Mouse (Mus musculus) ES-CJ7 (cell line): ENCODE measurements around the gene Tubb2a.

Experiments used
- DNase-seq: peaks from one replicate; pipeline ENCODE4 v3.0.0; 2011; ENCODE audit warnings: low read depth, low spot score

Gene Tubb2a

DNA sequence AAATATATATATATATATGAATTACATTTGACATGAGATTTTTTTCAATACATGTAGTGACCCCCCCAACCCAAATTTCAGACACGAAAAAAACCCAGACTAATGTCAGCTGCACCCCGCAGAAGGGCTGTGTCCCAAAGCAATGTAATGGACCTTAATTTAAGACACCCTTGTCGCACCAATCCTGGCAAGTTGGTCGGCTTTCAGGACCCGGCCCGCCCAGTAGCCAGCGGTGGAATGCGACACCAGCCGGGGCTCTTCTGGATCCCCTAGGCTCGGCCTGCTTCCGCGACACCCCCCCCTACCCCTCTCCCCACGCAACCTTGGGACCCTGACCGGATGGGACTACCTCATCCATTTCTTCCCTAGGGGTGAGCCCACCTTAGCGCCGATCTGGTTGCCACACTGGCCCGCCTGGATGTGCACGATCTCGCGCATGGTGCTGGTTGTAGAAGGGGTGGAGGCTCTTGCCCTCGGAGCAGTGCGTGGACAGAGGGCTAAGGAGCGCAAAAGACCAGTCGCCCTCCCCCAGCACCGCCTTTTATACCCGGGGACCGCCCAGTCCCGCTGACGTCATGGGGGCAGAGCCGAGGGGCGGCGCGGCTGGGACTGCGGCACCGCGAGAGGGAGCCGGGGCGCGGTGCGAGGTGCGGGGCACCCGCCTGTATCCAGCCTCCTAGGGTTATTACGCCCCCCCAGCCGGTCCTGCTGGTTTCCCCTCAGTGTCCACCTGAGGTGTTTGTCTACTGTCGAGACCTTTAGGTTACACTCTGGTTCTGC, at the start of gene Tubb2a:
Tubb2a (minus strand) TSS at position 516 of the 780 bp plus-strand sequence.
- DNase-seq = peak; percentile 79

DNA sequence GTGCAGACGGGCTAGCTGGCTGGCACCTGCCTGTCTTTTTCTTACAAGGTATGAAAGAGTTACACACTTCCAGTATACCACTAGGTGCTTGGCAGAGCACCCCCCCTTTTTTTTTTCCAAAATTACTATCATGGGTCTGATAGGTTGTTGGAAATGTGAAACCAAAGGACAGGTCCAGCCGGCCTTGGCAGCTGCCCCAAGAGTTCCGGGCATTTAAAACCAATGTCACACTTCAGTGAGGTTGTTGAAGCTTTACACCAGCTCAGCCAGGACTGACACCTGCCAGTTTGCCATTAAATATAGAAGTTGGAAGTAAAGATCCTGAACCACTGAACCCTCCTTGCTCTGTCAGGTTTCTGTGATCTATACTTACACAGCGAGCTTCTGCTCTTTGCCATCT, 47.9 kb upstream of the Tubb2a start:
- DNase-seq = no peak

DNA sequence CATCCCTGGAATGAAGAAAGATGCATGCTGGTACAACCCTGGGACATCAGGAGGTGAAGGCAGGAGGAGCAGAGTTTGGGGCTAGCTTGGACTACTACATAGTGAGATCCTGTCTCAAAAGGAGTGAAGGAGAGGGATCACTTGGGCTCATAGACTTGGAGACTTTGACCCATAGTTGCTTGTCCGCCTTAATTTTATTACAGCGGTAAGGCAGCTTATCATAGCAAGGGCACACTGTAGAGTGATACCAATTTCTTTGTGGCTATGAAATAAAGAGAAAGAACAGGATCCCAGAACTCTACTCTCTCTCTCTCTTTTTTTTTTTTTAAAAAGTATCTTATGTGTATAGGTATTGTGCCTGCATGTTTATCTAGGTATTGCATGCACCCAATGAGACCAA, 42.7 kb upstream of the Tubb2a start:
- DNase-seq = no peak

DNA sequence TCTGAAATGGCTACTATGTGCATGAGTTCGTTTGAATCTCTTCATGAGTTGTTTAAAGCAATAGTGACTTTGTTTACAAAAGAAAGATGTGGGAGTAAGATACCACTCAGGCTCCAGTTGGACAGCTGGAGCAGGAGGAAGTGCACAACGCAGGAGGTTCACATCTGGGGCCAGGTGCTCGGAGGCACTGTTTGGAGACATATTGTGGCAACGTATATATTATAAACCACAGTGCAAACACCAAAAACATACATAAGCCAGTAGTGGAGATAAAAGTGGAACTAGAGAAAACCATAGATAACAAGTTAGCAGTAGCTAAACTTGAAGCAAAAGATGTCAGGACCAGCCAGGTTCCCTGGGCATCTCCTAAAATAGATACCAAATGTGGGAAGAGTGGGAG, 41.6 kb upstream of the Tubb2a start:
- no peak for DNase-seq

DNA sequence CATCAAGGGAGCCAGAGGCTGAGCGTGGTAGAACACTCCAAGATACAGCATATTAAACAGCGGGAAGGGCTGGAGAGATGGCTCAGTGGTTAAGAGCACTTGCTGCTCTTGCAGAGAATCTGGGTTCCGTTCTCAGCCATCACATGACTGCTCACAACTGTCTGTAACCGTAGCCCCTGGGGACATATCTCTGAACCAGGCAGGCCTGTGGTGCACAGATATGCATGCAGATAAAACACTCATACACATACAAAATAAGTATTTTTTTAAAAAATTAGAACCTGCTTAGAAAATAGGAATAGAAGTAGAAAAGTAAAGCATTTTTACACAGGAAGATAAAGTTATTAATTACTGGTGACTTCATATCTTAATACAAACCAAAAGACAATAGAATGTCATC, 41.0 kb upstream of the Tubb2a start:
- DNase-seq = no peak

DNA sequence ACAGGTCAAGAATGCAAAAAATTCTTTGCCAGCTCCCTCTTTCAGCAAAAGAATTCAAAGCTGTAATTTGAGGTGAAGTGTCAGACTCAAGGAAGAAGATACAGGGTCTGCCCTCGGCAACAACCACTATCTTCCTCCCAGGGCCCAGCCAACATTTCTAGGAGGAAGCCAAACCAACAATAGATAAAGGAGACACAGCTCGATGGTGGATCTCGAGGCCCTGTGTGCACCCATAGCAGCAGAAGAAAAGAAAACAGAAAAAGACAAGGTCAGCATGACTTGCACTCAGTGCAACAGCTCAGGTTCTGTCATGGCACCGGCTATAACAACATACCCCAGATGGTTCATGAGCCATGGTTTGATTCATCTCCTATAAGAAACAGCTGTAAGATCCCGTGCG, 38.7 kb upstream of the Tubb2a start:
- DNase-seq = no peak

DNA sequence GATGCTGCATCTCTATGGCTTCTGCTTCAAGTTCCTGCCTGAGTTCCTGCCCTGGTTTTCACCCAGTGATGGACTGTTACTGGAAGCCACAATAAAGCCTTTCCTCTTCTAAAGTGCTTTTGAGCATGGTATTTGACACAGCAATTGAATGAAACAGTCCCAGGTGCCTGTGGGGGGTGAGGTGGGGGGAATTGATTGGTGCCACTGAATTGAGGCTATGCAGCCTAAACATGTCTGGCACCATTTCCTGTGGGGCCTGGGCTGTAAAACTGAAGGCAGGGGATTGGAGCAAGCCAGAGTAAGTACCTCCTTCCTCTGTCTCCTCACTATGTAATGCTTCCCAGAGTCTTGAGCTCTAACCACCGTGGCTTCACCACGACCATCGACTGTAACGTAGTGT, 36.8 kb upstream of the Tubb2a start:
- no peak for DNase-seq

DNA sequence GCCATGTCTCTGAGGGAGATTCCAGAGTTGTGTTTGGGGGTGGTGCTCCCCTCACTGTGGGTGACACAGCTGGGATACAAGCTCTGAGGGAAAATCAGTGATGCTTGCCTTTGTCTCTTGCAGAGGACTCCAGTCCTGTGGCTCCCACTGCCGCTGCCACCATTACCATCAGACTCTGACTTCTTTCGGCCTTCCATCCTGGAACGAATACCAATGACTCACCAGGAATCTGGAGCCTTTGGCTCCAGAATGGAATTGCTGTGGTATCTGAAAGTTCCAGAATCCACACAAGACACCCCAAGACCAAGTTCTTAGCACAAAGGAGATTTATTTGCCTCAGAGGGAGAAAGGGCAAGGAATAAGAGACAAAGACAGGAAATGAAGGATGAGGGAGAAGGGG, 35.3 kb upstream of the Tubb2a start:
- DNase-seq = no peak

DNA sequence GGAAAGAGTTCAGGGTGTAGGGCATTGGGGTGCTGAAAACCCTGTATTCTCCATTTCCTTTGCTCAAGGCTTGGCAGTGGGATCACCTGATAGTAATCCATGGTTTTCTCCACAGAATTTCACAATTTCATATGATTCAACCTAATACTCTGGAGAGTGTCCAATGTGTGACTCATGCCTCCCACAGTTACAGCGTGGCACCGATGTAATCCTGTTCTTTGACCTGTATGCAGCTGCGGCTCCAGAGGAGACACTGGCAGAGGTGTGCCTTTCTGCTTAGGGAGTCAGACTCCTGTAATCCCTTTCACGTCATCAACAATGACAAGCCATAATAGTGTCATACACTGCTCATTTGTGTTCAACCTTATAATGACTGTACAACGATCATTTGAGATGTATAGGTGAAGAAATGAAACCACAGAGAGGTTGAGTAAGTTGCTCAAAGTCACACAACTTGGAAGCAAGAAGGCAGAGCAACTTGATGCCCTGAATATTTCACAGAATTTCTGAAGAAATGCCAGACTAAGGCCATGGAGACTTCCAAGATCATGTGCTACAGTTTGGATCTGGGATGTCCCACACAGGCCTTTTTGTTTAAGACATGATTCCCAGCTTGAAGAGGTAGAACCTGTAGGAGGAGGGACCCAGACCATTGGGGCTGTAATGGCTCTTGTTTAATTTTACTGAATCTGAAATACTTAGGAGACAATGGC, 34.7 kb upstream of the Tubb2a start:
- DNase-seq = no peak

DNA sequence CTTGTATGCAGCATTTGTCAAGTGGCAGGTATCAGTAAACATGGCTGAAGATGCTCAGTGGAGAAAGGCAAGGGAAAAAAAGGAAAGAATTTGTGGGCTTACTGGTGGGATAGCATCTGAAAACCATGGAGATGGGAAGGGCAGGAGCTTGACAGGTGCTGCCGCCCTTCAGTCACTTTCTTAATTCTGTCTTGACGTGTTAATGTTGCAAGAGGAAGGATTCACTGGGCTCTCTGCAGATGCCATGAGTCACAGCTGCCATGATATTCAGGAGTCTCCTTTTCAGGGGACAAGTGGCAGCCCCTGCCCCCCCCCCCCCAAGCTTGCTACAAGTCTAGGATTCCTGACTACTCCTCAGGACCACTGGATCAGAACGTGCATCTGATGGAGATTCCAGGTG, 34.1 kb upstream of the Tubb2a start:
- DNase-seq = no peak

DNA sequence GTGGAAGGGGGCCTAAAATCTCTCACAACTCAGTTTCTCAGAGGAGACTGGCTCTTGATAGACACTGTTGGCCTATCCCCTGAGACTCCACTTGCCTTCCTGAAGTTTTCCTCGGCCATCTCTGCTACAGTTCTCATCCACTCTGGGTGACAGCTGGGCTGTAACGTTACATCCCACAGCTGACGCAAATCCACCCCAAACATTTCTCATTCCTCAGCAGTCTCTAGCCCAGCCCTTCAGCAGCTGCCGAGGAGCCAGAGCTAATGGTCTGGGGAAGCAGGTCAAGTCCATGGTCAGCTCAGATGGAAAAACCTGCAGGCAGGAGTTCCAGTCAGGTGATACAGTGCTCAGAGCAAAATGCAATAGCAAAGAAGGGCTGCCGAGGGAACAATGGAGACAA, 33.2 kb upstream of the Tubb2a start:
- DNase-seq = no peak

DNA sequence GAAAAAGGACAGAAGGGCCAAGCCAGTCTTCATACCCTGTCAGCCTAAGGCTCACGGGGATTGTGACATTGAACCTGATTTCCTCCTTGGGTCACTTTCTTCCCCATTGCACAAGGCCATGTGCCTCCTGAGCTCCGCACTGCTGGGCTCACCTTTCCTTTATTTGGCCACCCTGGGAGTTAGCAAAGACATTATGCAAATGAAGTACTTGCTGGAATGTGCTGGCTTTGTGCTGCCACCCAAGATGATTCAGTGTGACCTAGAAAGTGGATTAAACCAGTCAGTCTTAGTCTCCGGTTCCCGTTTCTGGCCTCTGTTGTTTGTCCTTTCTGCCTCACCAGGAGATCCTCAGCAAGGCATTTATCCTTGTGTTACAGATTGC, 31.9 kb upstream of the Tubb2a start:
- peak; percentile 98 for DNase-seq

DNA sequence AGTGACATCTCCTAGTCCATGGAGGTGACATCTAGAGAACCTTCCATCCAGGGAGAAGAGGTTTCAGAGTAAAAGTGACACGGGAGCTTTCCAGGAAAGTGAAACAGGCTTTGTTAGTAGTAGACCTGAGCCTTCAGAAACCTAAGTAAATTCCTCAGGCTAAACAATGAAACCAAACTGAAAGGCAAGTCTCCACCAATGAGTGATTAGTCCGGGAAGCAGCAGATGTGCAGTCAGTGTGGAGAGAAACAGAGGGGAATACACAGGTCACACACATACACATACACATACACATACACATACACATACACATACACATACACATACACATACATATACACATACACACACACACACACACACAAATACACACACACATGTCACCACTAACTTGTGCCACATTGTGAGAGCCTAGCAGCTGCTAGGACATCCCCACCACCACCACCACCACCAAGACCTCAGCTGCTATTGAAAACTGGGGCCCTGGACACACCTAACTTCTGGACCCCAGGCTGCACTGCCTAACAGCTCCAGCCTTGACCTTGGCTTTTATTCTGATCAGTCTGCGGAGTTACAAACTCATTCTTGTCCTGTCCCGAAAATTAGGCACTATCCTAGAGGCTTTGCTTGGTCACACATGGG, 31.3 kb upstream of the Tubb2a start:
- DNase-seq = peak; percentile 33

DNA sequence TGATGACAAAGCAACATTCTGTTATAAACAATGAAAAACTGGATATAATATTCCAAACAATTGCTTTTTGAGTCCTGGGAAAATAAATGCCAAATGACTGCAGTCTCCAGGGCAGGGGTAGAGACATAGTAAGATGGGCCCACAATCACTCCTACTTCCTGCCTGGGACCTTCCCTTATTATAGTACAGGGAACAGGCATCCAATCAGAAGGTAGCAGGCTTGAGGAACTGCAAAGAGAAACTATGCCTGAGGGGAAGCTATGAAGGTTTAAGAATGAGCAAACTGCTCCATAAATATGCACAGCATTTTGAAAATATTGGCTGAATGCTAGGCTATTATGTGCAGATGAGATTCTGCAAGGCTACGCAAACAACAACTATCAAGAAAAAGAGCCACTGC, 29.2 kb upstream of the Tubb2a start:
- DNase-seq = no peak

DNA sequence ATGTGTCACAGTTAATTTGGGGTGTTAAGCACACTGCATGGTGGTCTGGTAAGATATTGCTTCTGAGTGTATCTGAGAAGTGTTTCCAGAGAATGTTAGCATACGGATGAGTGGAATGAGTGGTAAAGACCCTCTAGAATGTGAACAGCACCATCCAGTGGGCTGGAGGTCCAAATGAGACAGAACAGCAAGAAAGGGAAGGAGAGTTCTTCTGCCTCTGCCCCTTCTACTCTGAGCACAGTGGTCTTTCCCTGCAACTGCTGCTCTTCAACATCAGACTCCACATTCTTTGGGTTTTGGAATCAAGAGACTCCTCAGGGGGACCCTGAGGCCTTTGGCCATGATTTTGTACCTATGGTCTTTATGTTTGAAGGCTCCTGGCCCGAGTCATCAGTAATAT, 28.4 kb upstream of the Tubb2a start:
- peak; percentile 74 for DNase-seq

DNA sequence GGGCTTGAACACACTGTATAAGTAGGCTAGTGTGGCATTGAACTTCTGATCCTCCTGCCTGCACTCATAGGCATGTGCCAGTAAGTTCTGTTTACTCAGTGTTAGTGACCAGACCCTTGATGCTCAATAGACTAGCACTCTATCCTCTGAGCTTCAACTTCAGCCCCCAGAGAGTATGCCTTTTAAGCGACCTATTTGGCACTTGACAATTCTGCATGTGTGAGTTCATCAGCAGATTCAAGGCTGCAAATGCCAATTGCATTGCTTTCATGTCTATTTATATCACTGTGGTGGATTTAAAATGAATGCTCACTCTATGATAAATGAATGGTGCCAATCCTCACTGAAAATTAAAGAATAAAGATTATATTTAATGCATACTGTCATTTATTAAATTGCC, 27.6 kb upstream of the Tubb2a start:
- no peak for DNase-seq

DNA sequence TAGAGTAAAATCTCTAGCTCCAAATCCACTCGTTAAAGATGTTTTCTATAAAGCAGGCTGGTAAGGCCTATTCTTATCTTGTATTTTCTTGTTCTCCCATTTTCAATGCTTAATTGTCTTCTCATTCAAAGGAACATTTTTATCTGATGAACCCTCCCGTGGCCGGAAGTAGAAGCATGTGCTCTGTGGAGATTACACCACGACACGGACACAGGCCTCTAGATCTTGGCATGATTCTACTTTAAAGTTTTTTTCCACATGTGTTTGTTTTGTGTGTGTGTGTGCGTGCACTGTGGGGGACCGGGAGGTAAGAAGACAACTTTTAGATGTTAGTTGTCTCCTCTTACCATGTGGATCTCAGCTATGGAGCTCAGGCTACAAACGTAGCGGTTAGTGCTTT, 24.1 kb upstream of the Tubb2a start:
- DNase-seq = no peak

DNA sequence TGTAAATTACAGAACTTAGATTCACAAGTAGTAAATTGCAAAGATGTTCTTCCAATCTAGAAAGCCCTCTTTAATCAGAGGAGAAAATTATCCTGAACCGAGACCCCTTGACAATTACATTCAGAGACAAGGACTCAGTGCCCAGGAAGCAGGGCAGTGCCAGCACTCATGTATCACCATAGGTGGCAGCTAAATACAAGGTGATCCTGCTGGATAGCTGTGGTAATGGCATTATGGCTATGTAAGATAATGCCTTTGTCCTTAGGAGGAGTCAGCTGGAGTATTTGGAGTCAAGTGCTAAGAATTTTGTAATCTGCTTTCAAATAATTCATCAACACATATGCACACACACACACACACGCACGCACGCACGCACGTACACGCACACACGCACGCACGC, 23.4 kb upstream of the Tubb2a start:
- no peak for DNase-seq

DNA sequence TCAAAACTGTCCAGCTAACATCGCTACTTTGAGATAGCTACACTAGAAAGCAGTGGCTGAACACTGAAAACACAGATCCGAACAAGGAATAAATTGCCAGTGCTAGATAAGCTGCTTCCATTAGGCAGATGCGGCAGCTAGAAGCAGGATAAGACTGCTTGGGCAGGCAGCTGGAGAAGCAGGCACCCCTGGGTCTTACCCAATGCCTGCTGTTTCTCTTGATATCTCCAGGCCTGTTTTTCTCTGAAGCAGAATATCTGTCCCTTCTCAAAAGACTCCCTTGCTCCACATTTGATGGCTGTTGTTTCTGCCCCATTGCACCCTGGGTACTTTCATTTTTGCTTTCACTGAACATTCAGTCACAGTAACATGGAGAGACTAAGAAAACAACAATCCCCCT, 22.9 kb upstream of the Tubb2a start:
- DNase-seq = no peak

DNA sequence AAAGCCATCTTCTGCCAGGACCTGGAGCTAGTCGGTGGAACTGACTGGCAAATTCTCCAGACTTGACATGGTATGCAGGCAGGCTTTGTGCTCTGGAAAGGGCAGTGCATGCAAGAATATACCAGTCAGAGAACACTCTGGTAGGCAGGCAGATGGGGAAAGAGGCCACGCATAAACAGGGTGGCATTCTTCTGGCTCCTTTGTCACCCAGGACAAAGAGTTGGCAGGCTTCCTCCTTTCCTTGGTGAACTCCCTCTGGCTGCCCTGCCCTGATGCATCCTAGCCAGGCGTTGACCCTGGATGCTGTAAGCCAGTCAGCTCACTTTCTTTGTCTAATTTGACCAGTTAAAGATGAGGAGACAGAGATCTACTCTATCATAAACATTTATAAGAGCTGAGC, 19.3 kb upstream of the Tubb2a start:
- no peak for DNase-seq

DNA sequence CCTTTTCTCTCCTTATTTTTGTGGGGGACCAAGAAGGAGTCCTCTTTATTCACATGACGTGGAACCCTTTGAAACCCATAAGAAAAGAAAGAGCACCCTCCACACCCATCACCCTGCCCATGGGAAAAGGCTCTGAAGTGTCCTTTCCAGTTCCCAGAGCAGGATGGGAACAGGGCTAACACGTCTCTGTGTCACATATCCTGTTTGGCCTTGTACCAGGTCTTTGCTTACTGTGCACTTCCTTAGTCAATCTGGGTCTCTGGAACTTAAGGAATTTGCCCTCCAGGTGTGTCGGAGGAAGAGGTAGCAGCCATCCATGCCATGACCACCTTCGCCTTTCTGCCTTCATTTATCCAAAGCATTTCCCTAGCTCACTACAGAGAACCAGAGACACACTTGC, 18.6 kb upstream of the Tubb2a start:
- DNase-seq = no peak

DNA sequence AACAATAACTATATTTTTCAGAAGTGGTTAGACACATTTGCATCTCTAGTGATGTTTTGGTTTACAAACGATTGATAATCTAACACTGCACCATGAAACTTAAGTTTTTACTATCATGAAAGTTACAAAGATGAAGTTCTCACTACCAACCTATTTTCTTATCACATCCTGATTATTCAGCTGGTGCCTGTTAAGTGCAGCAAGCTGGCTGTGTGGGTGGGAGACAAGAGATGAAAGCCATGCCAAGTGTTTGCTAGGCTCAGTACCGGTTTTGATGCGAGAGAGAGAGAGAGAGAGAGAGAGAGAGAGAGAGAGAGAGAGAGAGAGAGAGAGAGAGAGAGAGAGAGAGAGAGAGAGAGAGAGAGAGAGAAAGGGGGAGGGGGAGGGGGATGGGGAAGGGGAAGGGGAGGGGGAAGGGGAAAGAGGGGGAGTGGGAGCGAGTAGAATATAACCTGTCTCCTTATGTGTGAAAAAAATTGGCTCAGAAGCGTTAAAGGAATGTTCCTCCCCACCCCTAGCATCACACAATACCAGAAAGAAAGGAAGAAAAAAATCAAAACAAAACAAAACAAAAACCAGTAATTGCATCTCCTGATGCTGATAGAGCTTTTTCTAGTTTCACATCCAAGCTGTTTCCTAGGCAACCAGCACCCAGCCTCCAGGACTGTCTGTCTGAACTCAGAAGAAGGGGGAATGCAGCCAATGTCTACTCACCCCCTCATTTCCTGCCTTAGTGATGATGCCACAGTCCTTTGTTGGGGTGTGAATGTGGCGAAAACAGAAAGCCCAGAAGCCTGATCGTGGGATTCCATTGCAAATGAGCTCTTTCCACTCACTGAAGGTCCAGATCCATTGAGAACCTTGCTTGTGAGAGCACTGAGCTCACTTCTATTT, 18.0 kb upstream of the Tubb2a start:
- peak; percentile 35 for DNase-seq
